Mouse (Mus musculus): ENCODE data around the gene Gif.

DNA sequence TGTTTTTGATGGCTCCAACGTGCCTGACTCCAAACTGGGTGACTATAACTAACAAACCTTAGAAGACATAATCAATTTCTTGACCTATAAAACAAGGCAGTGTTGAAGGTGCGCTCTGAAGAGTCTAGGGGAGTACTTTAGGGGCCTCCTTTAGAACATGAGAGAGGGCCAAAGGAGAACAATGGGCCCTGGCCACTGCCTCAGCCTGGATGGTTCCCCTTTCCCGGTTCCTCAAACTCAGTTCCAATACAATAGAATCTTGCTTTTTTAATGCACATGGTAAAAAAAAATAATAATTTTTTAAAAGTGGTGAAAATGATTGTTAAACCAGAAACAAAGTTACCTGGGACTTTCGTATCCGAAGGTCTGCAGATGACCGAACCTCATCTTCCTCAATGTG is 40.5 kb downstream of the Gif start:
- no peak for TF ChIP-seq GATA1 (IDR thresholded peaks at IDR 0.05; ENCODE audit: low read length)
- no peak for TF ChIP-seq TAL1 (IDR thresholded peaks at IDR 0.05; ENCODE audit: low read length)
